Mouse (Mus musculus): ENCODE data around the gene Kif26a. TPM values are rescaled to one million over a fixed set of nuclear protein-coding genes. Genes with fewer than 3 reads are reported as not detected.

The Kif26a gene
- polyA plus RNA-seq, 1 experiment from 2014 or later = 10.0 TPM

DNA sequence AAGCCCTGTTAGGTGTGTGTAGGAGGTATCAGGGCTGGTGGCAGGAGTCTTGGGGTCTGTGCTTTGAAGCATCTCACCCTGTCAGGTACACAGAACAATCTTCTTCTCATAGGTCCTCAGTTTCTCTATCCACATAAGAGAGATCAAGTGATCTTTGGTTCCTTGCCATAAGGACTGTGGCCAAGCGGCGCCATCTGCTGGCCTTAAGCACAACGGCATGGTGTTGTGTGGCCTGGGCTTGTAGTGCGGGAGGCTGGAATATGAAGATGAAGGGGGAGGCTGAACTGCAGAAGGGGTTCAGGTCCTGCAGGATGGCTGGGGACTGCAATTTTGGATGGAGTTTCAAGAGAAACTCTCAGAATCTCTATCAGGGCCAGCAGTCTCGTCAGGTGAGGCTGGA is 5.8 kb upstream of the Kif26a start:
- Histone ChIP-seq H3K4me3 (no peak overlapping the region), H3K4me2 (replicated peaks) (no peak overlapping the region), H3K9me3 (no peaks in the 10 kb centered on the region), H3K36me3 (no peaks in the 10 kb centered on the region), H3K9ac (replicated peaks) (no peak overlapping the region), H3K27me3 (peaks cover 66% of the 10 kb centered on the region), H3K27ac (replicated peaks) (no peak overlapping the region), H3K4me1 (peaks cover 29% of the 10 kb centered on the region)
- 2% methylated on average over 5 of the region's 5 CpGs for WGBS
- peak; percentile 16; the same call in 1 of the 2 replicates for ATAC-seq (ENCODE audit: low FRiP score, low read depth)

DNA sequence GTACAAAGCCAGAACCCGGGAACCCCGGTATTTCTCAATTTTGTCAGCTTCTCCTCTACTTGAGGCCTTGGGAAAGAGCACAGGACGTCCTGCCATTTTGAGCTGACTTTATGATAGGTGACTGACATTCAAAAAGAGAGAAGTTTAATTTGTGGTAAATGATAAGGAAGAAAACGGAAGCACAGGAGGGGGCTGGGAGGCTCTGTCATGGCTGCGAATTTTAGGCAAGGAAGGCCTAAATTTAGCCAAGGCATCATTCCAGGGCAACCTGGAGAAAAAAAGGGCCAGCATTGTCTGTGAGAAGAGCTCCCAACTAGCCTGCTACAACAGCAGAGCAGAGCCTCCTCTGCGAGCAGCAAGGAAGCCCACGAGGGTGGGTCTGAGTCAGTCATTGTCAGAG is 5.3 kb upstream of the Kif26a start:
- WGBS = 60% methylated on average over 7 of the region's 7 CpGs
- no peaks in the 10 kb centered on the region for H3K36me3 ChIP-seq
- H3K9ac ChIP-seq (replicated peaks) = no peak overlapping the region

GRCm38 (mm10) chr12:112141300-112141699 is 4.7 kb upstream of the Kif26a start:
- peaks cover 40% of the 10 kb centered on the region for H3K4me1 ChIP-seq
- no peaks in the 10 kb centered on the region for H3K36me3 ChIP-seq
- 5% methylated on average over 6 of the region's 6 CpGs for whole genome bisulfite sequencing
- H3K4me3 ChIP-seq = no peak overlapping the region
- H3K27me3 ChIP-seq = peaks cover 73% of the 10 kb centered on the region
- H3K4me2 ChIP-seq (replicated peaks) = no peak overlapping the region
- ATAC-seq (ENCODE audit: low FRiP score, low read depth) = no peak
- H3K9me3 ChIP-seq = no peaks in the 10 kb centered on the region
- no peak overlapping the region for H3K27ac ChIP-seq (replicated peaks)
- H3K9ac ChIP-seq (replicated peaks) = no peak overlapping the region

More for the DNA sequence above, 5.3 kb upstream of the Kif26a start:
- H3K4me2 ChIP-seq (replicated peaks) = no peak overlapping the region
- H3K9me3 ChIP-seq = no peaks in the 10 kb centered on the region
- ATAC-seq (ENCODE audit: low FRiP score, low read depth) = no peak
- peaks cover 70% of the 10 kb centered on the region for H3K27me3 ChIP-seq
- H3K4me3 ChIP-seq = no peak overlapping the region
- no peak overlapping the region for H3K27ac ChIP-seq (replicated peaks)
- peaks cover 34% of the 10 kb centered on the region for H3K4me1 ChIP-seq

GRCm38 (mm10) chr12:112143116-112143832 is 2.7 kb upstream of the Kif26a start:
- ATAC-seq (ENCODE audit: low FRiP score, low read depth) = no peak
- peak overlapping the region; percentile 62 for H3K4me3 ChIP-seq
- H3K9ac ChIP-seq (replicated peaks) = peak overlapping the region; percentile 77
- H3K27ac ChIP-seq (replicated peaks) = peak overlapping the region; percentile 82
- no peaks in the 10 kb centered on the region for H3K9me3 ChIP-seq
- H3K4me2 ChIP-seq (replicated peaks) = peak overlapping the region; percentile 79
- 4% methylated on average over 14 of the region's 14 CpGs for WGBS
- peaks cover 77% of the 10 kb centered on the region for H3K27me3 ChIP-seq
- H3K4me1 ChIP-seq = peaks cover 60% of the 10 kb centered on the region
- H3K36me3 ChIP-seq = no peaks in the 10 kb centered on the region

- no peaks in the 10 kb centered on the region for H3K9me3 ChIP-seq
- H3K9ac ChIP-seq (replicated peaks) = peak overlapping the region; percentile 77
- peak overlapping the region; percentile 79 for H3K4me2 ChIP-seq (replicated peaks)
- no peak for ATAC-seq (ENCODE audit: low FRiP score, low read depth)
- peak overlapping the region; percentile 62 for H3K4me3 ChIP-seq
- peak overlapping the region; percentile 82 for H3K27ac ChIP-seq (replicated peaks)
- H3K27me3 ChIP-seq = peaks cover 83% of the 10 kb centered on the region
- under 1% methylated on average over 26 of the region's 52 CpGs for WGBS
- no peaks in the 10 kb centered on the region for H3K36me3 ChIP-seq
- H3K4me1 ChIP-seq = peaks cover 65% of the 10 kb centered on the region
Observed at GRCm38 (mm10) chr12:112143833-112144201, 2.2 kb upstream of the Kif26a start.

DNA sequence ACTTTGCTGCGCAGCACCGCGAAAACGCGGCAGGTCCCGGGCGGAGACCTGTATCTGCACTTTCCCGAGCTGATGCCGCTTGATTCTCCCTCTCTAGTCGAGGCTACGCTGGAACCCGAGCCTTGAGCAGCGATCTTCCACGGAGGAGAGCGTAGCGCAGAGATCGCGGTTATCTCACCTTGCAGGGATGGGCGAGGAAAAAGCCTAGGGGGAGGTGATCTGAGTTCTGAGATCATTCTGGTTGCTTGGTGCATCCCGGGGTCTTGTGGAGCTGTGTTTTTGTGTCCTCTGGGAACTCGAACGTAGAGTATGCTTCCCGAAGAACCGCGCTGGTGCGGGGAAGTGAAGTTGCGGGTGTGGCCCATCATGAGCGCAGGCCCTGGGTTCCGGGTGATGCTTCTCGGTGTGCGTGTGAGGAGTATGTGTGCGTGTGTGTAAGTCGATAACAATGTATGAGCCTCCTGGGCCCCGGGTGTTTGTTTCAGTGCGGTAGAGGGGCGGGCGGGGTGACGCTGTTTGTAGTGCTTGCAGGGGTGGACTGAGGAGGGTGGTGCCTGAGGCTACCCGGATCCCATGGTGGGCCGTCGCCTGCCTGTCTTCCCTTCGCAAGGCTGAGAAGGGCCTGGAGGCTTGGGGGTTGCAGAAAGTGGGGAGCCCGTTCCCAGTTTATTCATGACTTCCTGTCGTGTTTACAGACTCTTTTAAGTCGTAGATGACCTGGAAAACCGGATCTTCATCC is 1.5 kb upstream of the Kif26a start:
- no peak; the same call in 1 of the 2 replicates for ATAC-seq (ENCODE audit: low FRiP score, low read depth)

GRCm38 (mm10) chr12:112145211-112145874 is 665 bp upstream of the Kif26a start:
- no peaks in the 10 kb centered on the region for H3K36me3 ChIP-seq
- H3K27me3 ChIP-seq = peaks cover 97% of the 10 kb centered on the region
- peak overlapping the region; percentile 62 for H3K4me3 ChIP-seq
- under 1% methylated on average over 37 of the region's 37 CpGs for WGBS
- peak; percentile 52 for ATAC-seq (ENCODE audit: low FRiP score, low read depth)
- H3K27ac ChIP-seq (replicated peaks) = peak overlapping the region; percentile 82
- H3K9me3 ChIP-seq = no peaks in the 10 kb centered on the region
- peak overlapping the region; percentile 77 for H3K9ac ChIP-seq (replicated peaks)
- H3K4me2 ChIP-seq (replicated peaks) = peak overlapping the region; percentile 79
- peaks cover 78% of the 10 kb centered on the region for H3K4me1 ChIP-seq

More for the DNA sequence above, 1.5 kb upstream of the Kif26a start:
- H3K4me3 ChIP-seq = peak overlapping the region; percentile 62
- H3K4me2 ChIP-seq (replicated peaks) = peak overlapping the region; percentile 79
- under 1% methylated on average over 46 of the region's 46 CpGs for WGBS
- H3K9ac ChIP-seq (replicated peaks) = peak overlapping the region; percentile 77
- peak overlapping the region; percentile 82 for H3K27ac ChIP-seq (replicated peaks)
- peaks cover 72% of the 10 kb centered on the region for H3K4me1 ChIP-seq
- H3K9me3 ChIP-seq = no peaks in the 10 kb centered on the region
- no peaks in the 10 kb centered on the region for H3K36me3 ChIP-seq
- peaks cover 90% of the 10 kb centered on the region for H3K27me3 ChIP-seq

DNA sequence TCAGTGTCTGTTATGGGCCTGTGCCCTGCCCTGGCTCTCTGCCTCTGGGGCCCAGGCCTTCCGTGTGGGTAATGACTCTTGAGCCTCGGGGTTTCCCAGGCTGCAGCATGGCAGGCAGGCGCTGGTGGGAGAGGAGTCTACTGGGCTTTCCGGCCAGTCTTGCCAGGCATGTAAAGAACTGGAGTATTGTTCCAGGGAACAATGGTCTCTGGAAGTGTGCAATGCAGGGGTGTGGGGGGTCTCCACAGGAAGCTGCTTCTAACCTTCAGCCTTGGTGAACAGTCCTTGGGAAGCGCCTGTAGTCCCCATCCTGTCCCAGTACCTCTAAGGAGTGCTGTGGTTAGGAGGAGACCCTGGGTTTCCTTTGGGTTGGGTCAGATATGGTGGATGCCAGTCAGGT is 1.4 kb downstream of the Kif26a start:
- H3K27ac ChIP-seq (replicated peaks) = peak overlapping the region; percentile 82
- H3K36me3 ChIP-seq = no peaks in the 10 kb centered on the region
- WGBS = 22% methylated on average over 5 of the region's 5 CpGs
- peak overlapping the region; percentile 79 for H3K4me2 ChIP-seq (replicated peaks)
- peak overlapping the region; percentile 62 for H3K4me3 ChIP-seq
- H3K9ac ChIP-seq (replicated peaks) = peak overlapping the region; percentile 77
- peaks cover 86% of the 10 kb centered on the region for H3K4me1 ChIP-seq
- H3K9me3 ChIP-seq = no peaks in the 10 kb centered on the region
- peaks cover 93% of the 10 kb centered on the region for H3K27me3 ChIP-seq
- ATAC-seq (ENCODE audit: low FRiP score, low read depth) = no peak

GRCm38 (mm10) chr12:112150011-112150410 is 4.0 kb downstream of the Kif26a start:
- Histone ChIP-seq H3K36me3 (no peaks in the 10 kb centered on the region), H3K4me3 (peak overlapping the region; percentile 1; the same call in 1 of the 2 replicates), H3K4me2 (replicated peaks) (peak overlapping the region; percentile 79), H3K27me3 (peaks cover 90% of the 10 kb centered on the region), H3K27ac (replicated peaks) (no peak overlapping the region; the same call in 1 of the 2 replicates), H3K4me1 (peaks cover 88% of the 10 kb centered on the region), H3K9me3 (no peaks in the 10 kb centered on the region), H3K9ac (replicated peaks) (0 out of 2 replicates have a peak overlapping the region, but pooled peaks have one; percentile 2)
- 77% methylated on average over 7 of the region's 7 CpGs for WGBS
- ATAC-seq (ENCODE audit: low FRiP score, low read depth) = no peak

GRCm38 (mm10) chr12:112151244-112151979 is 5.4 kb downstream of the Kif26a start:
- Histone ChIP-seq H3K27me3 (peaks cover 89% of the 10 kb centered on the region), H3K4me2 (replicated peaks) (peak overlapping the region; percentile 33), H3K36me3 (no peaks in the 10 kb centered on the region), H3K9me3 (no peaks in the 10 kb centered on the region), H3K9ac (replicated peaks) (0 out of 2 replicates have a peak overlapping the region, but pooled peaks have one; percentile 15), H3K4me3 (0 out of 2 replicates have a peak overlapping the region, but pooled peaks have one; percentile 5), H3K4me1 (peaks cover 89% of the 10 kb centered on the region), H3K27ac (replicated peaks) (0 out of 2 replicates have a peak overlapping the region, but pooled peaks have one; percentile 20)
- ATAC-seq (ENCODE audit: low FRiP score, low read depth) = no peak
- 38% methylated on average over 12 of the region's 12 CpGs for WGBS

- H3K36me3 ChIP-seq = no peaks in the 10 kb centered on the region
- peaks cover 89% of the 10 kb centered on the region for H3K4me1 ChIP-seq
- WGBS = 40% methylated on average over 6 of the region's 6 CpGs
- no peak overlapping the region for H3K4me3 ChIP-seq
- 0 out of 2 replicates have a peak, but pooled peaks have one; percentile 27 for ATAC-seq (ENCODE audit: low FRiP score, low read depth)
- no peak overlapping the region for H3K9ac ChIP-seq (replicated peaks)
- 0 out of 2 replicates have a peak overlapping the region, but pooled peaks have one; percentile 33 for H3K4me2 ChIP-seq (replicated peaks)
- 0 out of 2 replicates have a peak overlapping the region, but pooled peaks have one; percentile 20 for H3K27ac ChIP-seq (replicated peaks)
- peaks cover 89% of the 10 kb centered on the region for H3K27me3 ChIP-seq
- H3K9me3 ChIP-seq = no peaks in the 10 kb centered on the region
Observed at GRCm38 (mm10) chr12:112151980-112152362, 6.0 kb downstream of the Kif26a start.

Measured in midbrain, embryonic 12.5 days (tissue).